ENCODE assay signal across 8 mouse cellular contexts in genomic region chr2:147177672-147178071, GRCm38 (mm10). TPM values are rescaled to one million over a fixed set of nuclear protein-coding genes. Genes with fewer than 3 reads are reported as not detected.
A peak's percentile ranks its signal among the peaks of the same experiment; 100 is the strongest.
DNase-seq lines count a peak whose midpoint lies in the region; ATAC-seq and TF ChIP-seq lines count a peak whose summit lies in the region.

No protein-coding gene starts in this region.

- peak; percentile 67 to 88 for DNase-seq in urinary bladder, adult 18-20 months (ENCODE audit: low spot score in 2 of 2)
- DNase-seq in urinary bladder, postnatal 10 days (ENCODE audit: low spot score): no peak
- peak; percentile 86 for DNase-seq in embryonic facial prominence, embryonic 10.5 days (ENCODE audit: low spot score)
- peak; percentile 71 to 95 for DNase-seq in heart, adult 18-20 months
- DNase-seq in kidney, adult 18-20 months: peak; percentile 90
- DNase-seq in limb, embryonic 10.5 days (ENCODE audit: low spot score): peak; percentile 87

- no peak for ATAC-seq in midbrain, embryonic 12.5 days (ENCODE audit: low FRiP score, low read depth)

- H3K4me2 ChIP-seq in midbrain, embryonic 12.5 days (replicated peaks): peak overlapping the region; percentile 49

- TF ChIP-seq POLR2A in small intestine, adult 2 months (IDR thresholded peaks at IDR 0.05; ENCODE audit: low read depth, low read length): no peak

- peak; percentile 91 for TF ChIP-seq CTCF in small intestine, adult 2 months (IDR thresholded peaks at IDR 0.05; ENCODE audit: extremely low read depth, insufficient read length, insufficient replicate concordance, low read depth, low read length)

- no peak overlapping the region for H3K9ac ChIP-seq in midbrain, embryonic 12.5 days (replicated peaks)

- peaks cover 15% of the 10 kb centered on the region for H3K4me1 ChIP-seq in embryonic facial prominence, embryonic 10.5 days
- peaks cover 13% of the 10 kb centered on the region; the same call in 1 of the 2 replicates for H3K4me1 ChIP-seq in limb, embryonic 10.5 days
- peaks cover 22% of the 10 kb centered on the region for H3K4me1 ChIP-seq in midbrain, embryonic 12.5 days
- no peaks in the 10 kb centered on the region for H3K4me1 ChIP-seq in small intestine, adult 2 months (ENCODE audit: control insufficient read depth, insufficient read depth, insufficient read length, low read length)

- H3K27ac ChIP-seq in embryonic facial prominence, embryonic 10.5 days (replicated peaks): no peak overlapping the region
- H3K27ac ChIP-seq in limb, embryonic 10.5 days: no peak overlapping the region
- H3K27ac ChIP-seq in midbrain, embryonic 12.5 days (replicated peaks): no peak overlapping the region
- H3K27ac ChIP-seq in small intestine, adult 2 months (ENCODE audit: insufficient read depth, low read depth, low read length): no peak overlapping the region

- H3K4me3 ChIP-seq in embryonic facial prominence, embryonic 10.5 days: peak overlapping the region; percentile 49
- peak overlapping the region; percentile 46 for H3K4me3 ChIP-seq in limb, embryonic 10.5 days
- no peak overlapping the region for H3K4me3 ChIP-seq in midbrain, embryonic 12.5 days
- H3K4me3 ChIP-seq in small intestine, adult 2 months (ENCODE audit: low read depth, low read length): peak overlapping the region; percentile 16; the same call in 1 of the 2 replicates

- 9% methylated on average over 10 of the region's 10 CpGs for WGBS in embryonic facial prominence, embryonic 10.5 days
- 8% methylated on average over 10 of the region's 10 CpGs for WGBS in limb, embryonic 10.5 days
- 7% methylated on average over 10 of the region's 10 CpGs for WGBS in midbrain, embryonic 12.5 days
- WGBS in small intestine, adult 2 months: 11% methylated on average over 10 of the region's 10 CpGs

- H3K9me3 ChIP-seq in embryonic facial prominence, embryonic 10.5 days: no peaks in the 10 kb centered on the region
- H3K9me3 ChIP-seq in limb, embryonic 10.5 days (replicated peaks): no peaks in the 10 kb centered on the region
- no peaks in the 10 kb centered on the region for H3K9me3 ChIP-seq in midbrain, embryonic 12.5 days

- H3K36me3 ChIP-seq in embryonic facial prominence, embryonic 10.5 days (replicated peaks): no peaks in the 10 kb centered on the region
- no peaks in the 10 kb centered on the region for H3K36me3 ChIP-seq in limb, embryonic 10.5 days
- no peaks in the 10 kb centered on the region for H3K36me3 ChIP-seq in midbrain, embryonic 12.5 days
- no peaks in the 10 kb centered on the region for H3K36me3 ChIP-seq in small intestine, adult 2 months (ENCODE audit: control insufficient read depth, insufficient read depth, low read length)

- peaks cover 92% of the 10 kb centered on the region for H3K27me3 ChIP-seq in embryonic facial prominence, embryonic 10.5 days (replicated peaks; ENCODE audit: low read depth, poor library complexity, severe bottlenecking)
- peaks cover 93% of the 10 kb centered on the region for H3K27me3 ChIP-seq in limb, embryonic 10.5 days (ENCODE audit: low read depth, poor library complexity, severe bottlenecking)
- H3K27me3 ChIP-seq in midbrain, embryonic 12.5 days: peaks cover 98% of the 10 kb centered on the region
- peaks cover 14% of the 10 kb centered on the region for H3K27me3 ChIP-seq in small intestine, adult 2 months (ENCODE audit: control insufficient read depth, insufficient read depth, low read length)

RNA-seq across cellular contexts. Expression of gene Nkx2-2, which starts 16.4 kb away (rescaled TPM):
- polyA plus RNA-seq in embryonic facial prominence, embryonic 10.5 days (2016; fragmentation: Nextera tagmentation; extraction: Ambion mirVana): 1.2 and 2.8 TPM in 2 replicates
- not detected for total RNA-seq in heart, adult 18-20 months (2021)
- not detected in 2 replicates for polyA plus RNA-seq in limb, embryonic 10.5 days (2016; fragmentation: Nextera tagmentation; extraction: Ambion mirVana)
- 9.3 and 14.2 TPM in 2 replicates for polyA plus RNA-seq in midbrain, embryonic 12.5 days (2016; fragmentation: Nextera tagmentation; extraction: Ambion mirVana)
- polyA plus RNA-seq in small intestine, adult 2 months (2012; rRNA removed): 2.4 and 3.0 TPM in 2 replicates
